Mouse (Mus musculus) limb, embryonic 10.5 days (tissue): ENCODE data around the gene Krt26. TPM values are rescaled to one million over a fixed set of nuclear protein-coding genes. Genes with fewer than 3 reads are reported as not detected.

Experiments
- DNase-seq: peaks from one replicate; pipeline ENCODE4 v3.0.0-alpha.2; 2017; ENCODE audit warnings: low spot score
- H3K27ac ChIP-seq: fragments of 300-500 bp; sonication (generic); 2 replicates; pipeline ENCODE4 v1.5.1; 2016; ENCODE audit warnings: mild to moderate bottlenecking
- H3K27me3 ChIP-seq: fragments of 300-500 bp; sonication (generic); 2 replicates; pipeline ENCODE4 v1.6.1; 2016; ENCODE audit warnings: low read depth, mild to moderate bottlenecking; ENCODE audit not compliant: poor library complexity, severe bottlenecking
- H3K36me3 ChIP-seq: fragments of 300-500 bp; sonication (generic); 2 replicates; pipeline ENCODE4 v1.6.1; 2016; ENCODE audit warnings: mild to moderate bottlenecking, moderate library complexity
- H3K4me1 ChIP-seq: fragments of 300-500 bp; sonication (generic); 2 replicates; pipeline ENCODE4 v1.6.1; 2016
- H3K4me3 ChIP-seq: fragments of 300-500 bp; sonication (generic); 2 replicates; pipeline ENCODE4 v1.5.1; 2016; ENCODE audit warnings: mild to moderate bottlenecking, moderate library complexity
- H3K9me3 ChIP-seq: fragments of 300-500 bp; sonication (generic); replicated peaks from 2 replicates; pipeline ENCODE4 v1.6.1; 2016; ENCODE audit warnings: mild to moderate bottlenecking
- WGBS: fragments of 180-500 bp; shearing (Covaris S2); methylation state at CpG from one replicate; pipeline ENCODE4 v1.1.7; 2016; 5-methylcytosine and 5-hydroxymethylcytosine counted together
- polyA plus RNA-seq: library from polyadenylated mRNA; unstranded; fragments of >200 nt; fragmentation: Nextera tagmentation; extraction: Ambion mirVana; gene quantifications from 2 replicates; pipeline ENCODE4 v1.2.1, GENCODE M21; 2016

Krt26 gene
- not detected in 2 replicates for polyA plus RNA-seq

- WGBS, result 93% methylated on average over 11 of the region's 11 CpGs
- no peaks in the 10 kb centered on the region for H3K4me1 ChIP-seq
- H3K9me3 ChIP-seq, result no peaks in the 10 kb centered on the region
- no peak within 1 kb of the TSS for H3K27ac ChIP-seq
- no peaks in the 10 kb centered on the region for H3K36me3 ChIP-seq
- no peaks in the 10 kb centered on the region for H3K27me3 ChIP-seq
- H3K4me3 ChIP-seq, result no peak within 1 kb of the TSS
- DNase-seq, result no peak
Observed at GRCm38 (mm10) chr11:99337866-99338265, at the start of gene Krt26. Gene Krt26 (minus strand): TSS chr11:99337966.

GRCm38 (mm10) chr11:99385813-99386721 lies 48.3 kb upstream of the Krt26 start:
- peaks cover 7% of the 10 kb centered on the region; the same call in 1 of the 2 replicates for H3K27me3 ChIP-seq
- H3K4me1 ChIP-seq, result peaks cover 4% of the 10 kb centered on the region; the same call in 1 of the 2 replicates
- peak overlapping the region; percentile 88 for H3K27ac ChIP-seq
- 3% methylated on average over 71 of the region's 71 CpGs for WGBS
- no peaks in the 10 kb centered on the region for H3K9me3 ChIP-seq
- H3K36me3 ChIP-seq, result no peaks in the 10 kb centered on the region; the same call in 1 of the 2 replicates
- peak; percentile 95 for DNase-seq
- peak overlapping the region; percentile 64 for H3K4me3 ChIP-seq

- no peak overlapping the region for H3K4me3 ChIP-seq
- H3K27me3 ChIP-seq, result peaks cover 7% of the 10 kb centered on the region; the same call in 1 of the 2 replicates
- H3K36me3 ChIP-seq, result no peaks in the 10 kb centered on the region
- no peaks in the 10 kb centered on the region for H3K4me1 ChIP-seq
- no peaks in the 10 kb centered on the region for H3K9me3 ChIP-seq
- WGBS, result 18% methylated on average over 5 of the region's 5 CpGs
- no peak overlapping the region for H3K27ac ChIP-seq
- DNase-seq, result peak; percentile 81
Observed at GRCm38 (mm10) chr11:99379568-99379967, 41.8 kb upstream of the Krt26 start.

GRCm38 (mm10) chr11:99374803-99375202 lies 37.0 kb upstream of the Krt26 start, which contains the start of gene Krt28:
Gene Krt28 (minus strand): TSS chr11:99374903.
- DNase-seq, result no peak
- Histone ChIP-seq H3K4me1 (no peaks in the 10 kb centered on the region), H3K27ac (no peak within 1 kb of the TSS), H3K4me3 (no peak within 1 kb of the TSS), H3K36me3 (no peaks in the 10 kb centered on the region), H3K27me3 (no peaks in the 10 kb centered on the region), H3K9me3 (no peaks in the 10 kb centered on the region)
- 86% methylated on average over 13 of the region's 13 CpGs for WGBS

GRCm38 (mm10) chr11:99369853-99370451 lies 32.2 kb upstream of the Krt26 start:
- Histone ChIP-seq H3K27ac (no peak overlapping the region), H3K27me3 (no peaks in the 10 kb centered on the region), H3K9me3 (no peaks in the 10 kb centered on the region), H3K4me1 (no peaks in the 10 kb centered on the region), H3K4me3 (no peak overlapping the region), H3K36me3 (no peaks in the 10 kb centered on the region)
- WGBS, result 84% methylated on average over 8 of the region's 8 CpGs
- DNase-seq, result no peak

GRCm38 (mm10) chr11:99369229-99369628 lies 31.5 kb upstream of the Krt26 start:
- 8% methylated on average over 3 of the region's 3 CpGs for WGBS
- Histone ChIP-seq H3K27me3 (no peaks in the 10 kb centered on the region), H3K27ac (no peak overlapping the region), H3K4me1 (no peaks in the 10 kb centered on the region), H3K4me3 (no peak overlapping the region), H3K9me3 (no peaks in the 10 kb centered on the region), H3K36me3 (no peaks in the 10 kb centered on the region)
- no peak for DNase-seq

GRCm38 (mm10) chr11:99366791-99367190 lies 29.0 kb upstream of the Krt26 start:
- no peak for DNase-seq
- H3K36me3 ChIP-seq, result no peaks in the 10 kb centered on the region
- H3K27ac ChIP-seq, result no peak overlapping the region
- H3K4me1 ChIP-seq, result no peaks in the 10 kb centered on the region
- no peaks in the 10 kb centered on the region for H3K27me3 ChIP-seq
- H3K9me3 ChIP-seq, result no peaks in the 10 kb centered on the region
- 52% methylated on average over 10 of the region's 10 CpGs for WGBS
- no peak overlapping the region for H3K4me3 ChIP-seq

GRCm38 (mm10) chr11:99364412-99364811 lies 26.6 kb upstream of the Krt26 start:
- Histone ChIP-seq H3K27me3 (no peaks in the 10 kb centered on the region), H3K4me3 (no peak overlapping the region), H3K4me1 (no peaks in the 10 kb centered on the region), H3K9me3 (no peaks in the 10 kb centered on the region), H3K36me3 (no peaks in the 10 kb centered on the region), H3K27ac (no peak overlapping the region)
- DNase-seq, result peak; percentile 40
- WGBS, result 31% methylated on average over 9 of the region's 9 CpGs

GRCm38 (mm10) chr11:99361423-99361822 lies 23.7 kb upstream of the Krt26 start:
- DNase-seq, result no peak
- 87% methylated on average over 8 of the region's 8 CpGs for WGBS
- no peak overlapping the region for H3K27ac ChIP-seq
- no peaks in the 10 kb centered on the region for H3K27me3 ChIP-seq
- H3K9me3 ChIP-seq, result no peaks in the 10 kb centered on the region
- H3K4me1 ChIP-seq, result no peaks in the 10 kb centered on the region
- H3K4me3 ChIP-seq, result no peak overlapping the region
- H3K36me3 ChIP-seq, result no peaks in the 10 kb centered on the region

- no peaks in the 10 kb centered on the region for H3K9me3 ChIP-seq
- DNase-seq, result no peak
- peaks cover 7% of the 10 kb centered on the region; the same call in 1 of the 2 replicates for H3K27me3 ChIP-seq
- 82% methylated on average over 12 of the region's 12 CpGs for WGBS
- no peak within 1 kb of the TSS for H3K27ac ChIP-seq
- no peaks in the 10 kb centered on the region for H3K4me1 ChIP-seq
- no peak within 1 kb of the TSS for H3K4me3 ChIP-seq
- no peaks in the 10 kb centered on the region for H3K36me3 ChIP-seq
Observed at GRCm38 (mm10) chr11:99351004-99351403, 13.2 kb upstream of the Krt26 start, which contains the start of gene Krt27. Gene Krt27 (minus strand): TSS chr11:99351104.

- H3K36me3 ChIP-seq, result no peaks in the 10 kb centered on the region
- H3K4me1 ChIP-seq, result no peaks in the 10 kb centered on the region
- no peaks in the 10 kb centered on the region for H3K27me3 ChIP-seq
- H3K9me3 ChIP-seq, result no peaks in the 10 kb centered on the region
- no peak overlapping the region for H3K4me3 ChIP-seq
- WGBS, result 84% methylated on average over 11 of the region's 11 CpGs
- no peak overlapping the region for H3K27ac ChIP-seq
- DNase-seq, result no peak
Observed at GRCm38 (mm10) chr11:99339299-99339847, 1.6 kb upstream of the Krt26 start.

GRCm38 (mm10) chr11:99333426-99333825 lies 4.3 kb downstream of the Krt26 start:
- no peak overlapping the region for H3K27ac ChIP-seq
- 88% methylated on average over 13 of the region's 13 CpGs for WGBS

GRCm38 (mm10) chr11:99329655-99330054 lies 8.1 kb downstream of the Krt26 start:
- H3K36me3 ChIP-seq, result no peaks in the 10 kb centered on the region
- no peaks in the 10 kb centered on the region for H3K27me3 ChIP-seq
- 0 out of 2 replicates have a peak, but pooled peaks cover 6% of the 10 kb centered on the region for H3K4me1 ChIP-seq
- 78% methylated on average over 2 of the region's 2 CpGs for WGBS
- H3K4me3 ChIP-seq, result no peak overlapping the region
- H3K9me3 ChIP-seq, result no peaks in the 10 kb centered on the region
- no peak overlapping the region for H3K27ac ChIP-seq
- no peak for DNase-seq

More at GRCm38 (mm10) chr11:99333426-99333825, 4.3 kb downstream of the Krt26 start:
- H3K4me3 ChIP-seq, result no peak overlapping the region
- H3K36me3 ChIP-seq, result no peaks in the 10 kb centered on the region
- no peak for DNase-seq
- no peaks in the 10 kb centered on the region for H3K4me1 ChIP-seq
- H3K9me3 ChIP-seq, result no peaks in the 10 kb centered on the region
- H3K27me3 ChIP-seq, result no peaks in the 10 kb centered on the region
